Mouse (Mus musculus): Measurements from ENCODE around the gene Bet1l.
A peak's percentile ranks its signal among the peaks of the same experiment; 100 is the strongest.

GRCm38 (mm10) chr7:140880419-140880818 lies 23.0 kb upstream of the Bet1l start:
- TF ChIP-seq CTCF (IDR thresholded peaks at IDR 0.05; ENCODE audit: low read depth), result no peak
- TF ChIP-seq EP300 (IDR thresholded peaks at IDR 0.05; ENCODE audit: low read depth), result peak; percentile 74
